Mouse (Mus musculus): Measurements from ENCODE around the gene Icam4. TPM values are rescaled to one million over a fixed set of nuclear protein-coding genes. Genes with fewer than 3 reads are reported as not detected.
"Not testable (repeated sequence)": the region's sequence is repeated elsewhere in the genome, so short reads cannot be mapped to it uniquely, and the experiment has no call there.

Icam4 gene
- polyA plus RNA-seq, 1 experiment from 2014 or later, result 0.17 TPM

DNA sequence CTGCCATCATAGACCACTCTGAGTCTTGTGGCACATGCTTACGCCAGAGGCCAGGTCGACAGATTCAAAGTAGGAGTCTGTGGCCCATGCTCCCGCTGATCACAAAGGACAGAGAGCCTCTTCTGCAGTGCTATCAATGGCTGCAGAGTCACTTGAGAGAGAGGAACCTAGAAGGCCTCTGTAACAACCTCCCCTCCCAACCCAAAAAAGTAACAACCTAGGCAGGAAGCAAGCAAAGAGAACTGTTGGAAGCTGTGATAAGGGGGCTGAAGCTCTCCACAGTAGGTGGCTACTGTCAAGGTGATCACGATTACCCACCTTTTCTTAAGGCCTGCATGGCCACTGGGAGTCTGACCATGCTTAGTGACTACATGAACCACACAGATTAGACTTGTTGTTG is 14.4 kb downstream of the Icam4 start:
- H3K4me2 ChIP-seq, result no peak overlapping the region
- H3K9me3 ChIP-seq (replicated peaks), result no peaks in the 10 kb centered on the region
- no peak overlapping the region for H3K9ac ChIP-seq
- no peak overlapping the region for H3K4me3 ChIP-seq
- ATAC-seq, result no peak
- no peaks in the 10 kb centered on the region for H3K4me1 ChIP-seq
- H3K27ac ChIP-seq, result no peak overlapping the region
- peaks cover 29% of the 10 kb centered on the region for H3K27me3 ChIP-seq
- 88% methylated on average over 4 of the region's 4 CpGs for WGBS
- no peaks in the 10 kb centered on the region for H3K36me3 ChIP-seq (ENCODE audit: poor library complexity, severe bottlenecking)

DNA sequence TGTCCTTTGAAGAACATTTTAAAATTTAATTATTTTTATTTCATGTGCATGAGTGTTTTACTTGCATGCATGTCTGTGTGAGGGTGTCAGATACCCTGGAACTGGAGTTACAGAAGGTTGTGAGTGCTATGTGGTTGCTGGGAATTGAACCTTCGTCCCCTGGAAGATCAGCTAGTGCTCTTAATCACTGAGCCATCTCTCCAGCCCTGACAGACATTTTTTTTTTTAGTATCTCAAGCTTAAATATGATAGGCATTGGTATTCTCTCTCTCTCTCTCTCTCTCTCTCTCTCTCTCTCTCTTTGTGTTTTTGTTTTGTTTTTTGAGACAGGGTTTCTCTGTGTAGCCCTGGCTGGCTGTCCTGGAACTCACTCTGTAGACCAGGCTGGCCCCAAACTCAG is 15.6 kb downstream of the Icam4 start:
- WGBS, result 68% methylated on average over 1 of the region's 1 CpGs
- H3K27ac ChIP-seq; H3K4me3 ChIP-seq; H3K36me3 ChIP-seq (ENCODE audit: poor library complexity, severe bottlenecking); H3K4me1 ChIP-seq; ATAC-seq; H3K4me2 ChIP-seq; H3K9me3 ChIP-seq (replicated peaks); H3K9ac ChIP-seq: not testable (repeated sequence)
- H3K27me3 ChIP-seq, result peaks cover 16% of the 10 kb centered on the region

GRCm38 (mm10) chr9:21045235-21045634 is 16.1 kb downstream of the Icam4 start:
- H3K36me3 ChIP-seq (ENCODE audit: poor library complexity, severe bottlenecking), result no peaks in the 10 kb centered on the region

DNA sequence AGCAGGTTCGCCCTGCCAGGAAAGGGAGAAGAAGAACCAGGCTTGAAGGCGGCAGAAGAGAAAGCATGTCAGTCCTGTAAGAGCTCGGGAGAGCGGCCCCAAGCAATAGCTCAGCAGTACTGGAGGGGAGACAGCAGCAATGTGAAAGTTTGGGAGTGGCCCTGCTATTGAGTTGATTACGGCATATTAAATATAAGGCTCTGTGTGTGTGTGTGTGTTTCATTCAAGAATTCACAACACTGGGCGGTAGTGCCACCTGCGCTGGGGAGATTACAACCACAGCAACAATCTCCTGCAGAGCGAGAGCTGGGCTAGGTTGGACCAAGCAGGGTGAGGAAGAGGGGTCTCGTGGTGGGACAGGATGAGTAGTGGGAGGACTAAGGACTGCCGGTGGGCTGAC is 22.4 kb downstream of the Icam4 start:
- whole genome bisulfite sequencing, result 65% methylated on average over 10 of the region's 10 CpGs
- peaks cover 5% of the 10 kb centered on the region; the same call in 1 of the 2 replicates for H3K27me3 ChIP-seq

More at GRCm38 (mm10) chr9:21045235-21045634, 16.1 kb downstream of the Icam4 start:
- 78% methylated on average over 3 of the region's 3 CpGs for WGBS
- ATAC-seq, result no peak
- H3K9me3 ChIP-seq (replicated peaks), result no peaks in the 10 kb centered on the region
- H3K4me2 ChIP-seq, result no peak overlapping the region
- peaks cover 12% of the 10 kb centered on the region for H3K27me3 ChIP-seq
- no peak overlapping the region for H3K9ac ChIP-seq
- no peak overlapping the region for H3K27ac ChIP-seq
- no peak overlapping the region for H3K4me3 ChIP-seq
- H3K4me1 ChIP-seq, result no peaks in the 10 kb centered on the region

DNA sequence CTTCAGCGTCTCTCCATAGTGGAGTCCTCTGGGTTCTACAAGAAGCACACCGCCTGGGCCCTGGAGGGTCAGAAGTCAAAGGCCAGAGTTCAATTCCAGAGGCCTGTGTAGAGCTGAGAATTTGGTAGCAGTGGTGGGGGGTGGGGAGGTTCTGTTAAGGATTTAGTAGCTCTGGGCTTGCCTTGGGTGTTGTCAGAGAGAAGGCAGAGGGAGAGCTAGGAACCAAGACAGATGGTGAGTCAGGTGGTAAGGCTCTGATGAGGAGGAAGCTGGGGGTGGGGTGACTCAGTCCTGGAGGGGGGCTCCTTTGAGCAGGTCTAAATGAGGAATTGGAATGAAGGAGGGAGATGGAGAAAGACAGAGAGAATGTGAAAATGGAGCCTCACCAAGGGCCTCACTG is 33.8 kb downstream of the Icam4 start:
- 83% methylated on average over 2 of the region's 2 CpGs for WGBS

More for the DNA sequence above, 22.4 kb downstream of the Icam4 start:
- Histone ChIP-seq H3K4me3 (no peak overlapping the region), H3K9ac (no peak overlapping the region), H3K4me1 (no peaks in the 10 kb centered on the region), H3K4me2 (no peak overlapping the region), H3K36me3 (ENCODE audit: poor library complexity, severe bottlenecking) (no peaks in the 10 kb centered on the region), H3K27ac (no peak overlapping the region), H3K9me3 (replicated peaks) (no peaks in the 10 kb centered on the region)
- ATAC-seq, result no peak

GRCm38 (mm10) chr9:21067006-21067684 is 38.0 kb downstream of the Icam4 start, which contains the start of gene Zglp1:
TSS of gene Zglp1 (minus strand) at chr9:21067093.
- H3K36me3 ChIP-seq (ENCODE audit: poor library complexity, severe bottlenecking), result peaks cover 55% of the 10 kb centered on the region
- H3K4me3 ChIP-seq, result no peak within 1 kb of the TSS
- WGBS, result 87% methylated on average over 26 of the region's 27 CpGs
- H3K27ac ChIP-seq, result no peak within 1 kb of the TSS
- no peak for ATAC-seq
- no peak within 1 kb of the TSS for H3K9ac ChIP-seq
- no peaks in the 10 kb centered on the region for H3K27me3 ChIP-seq
- H3K4me2 ChIP-seq, result no peak within 1 kb of the TSS
- peaks cover 5% of the 10 kb centered on the region; the same call in 1 of the 2 replicates for H3K4me1 ChIP-seq
- no peaks in the 10 kb centered on the region for H3K9me3 ChIP-seq (replicated peaks)

More for the DNA sequence above, 33.8 kb downstream of the Icam4 start:
- H3K4me3 ChIP-seq, result no peak overlapping the region
- ATAC-seq, result no peak
- H3K9me3 ChIP-seq (replicated peaks), result no peaks in the 10 kb centered on the region
- H3K36me3 ChIP-seq (ENCODE audit: poor library complexity, severe bottlenecking), result peaks cover 52% of the 10 kb centered on the region
- H3K27me3 ChIP-seq, result no peaks in the 10 kb centered on the region
- H3K9ac ChIP-seq, result no peak overlapping the region
- no peak overlapping the region for H3K27ac ChIP-seq
- no peak overlapping the region for H3K4me2 ChIP-seq
- no peaks in the 10 kb centered on the region for H3K4me1 ChIP-seq

DNA sequence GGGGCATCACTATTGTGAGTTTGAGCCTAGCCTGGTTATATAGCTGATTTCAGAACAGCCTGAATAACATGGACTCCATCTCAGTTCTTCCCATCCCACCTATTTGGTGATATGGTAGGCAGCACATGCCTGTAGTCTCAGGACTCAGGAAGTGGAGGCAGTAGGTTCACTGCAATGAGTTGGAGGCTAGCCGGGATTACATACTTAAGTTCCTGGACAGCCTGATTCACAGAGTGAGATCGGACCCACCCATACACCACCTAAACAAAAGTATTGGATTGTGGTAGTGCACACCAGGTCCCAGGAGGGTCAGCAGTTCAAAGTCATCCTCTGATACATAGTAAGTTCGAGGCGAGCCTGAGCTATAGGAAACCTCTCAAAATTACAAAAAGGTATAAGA is 43.5 kb downstream of the Icam4 start:
- H3K4me3 ChIP-seq, result peak overlapping the region; percentile 86
- peaks cover 41% of the 10 kb centered on the region for H3K36me3 ChIP-seq (ENCODE audit: poor library complexity, severe bottlenecking)
- H3K9me3 ChIP-seq (replicated peaks), result no peaks in the 10 kb centered on the region
- peak overlapping the region; percentile 91 for H3K4me2 ChIP-seq
- no peaks in the 10 kb centered on the region for H3K27me3 ChIP-seq
- peak overlapping the region; percentile 87 for H3K9ac ChIP-seq
- peaks cover 18% of the 10 kb centered on the region for H3K4me1 ChIP-seq
- H3K27ac ChIP-seq, result no peak overlapping the region
- peak; percentile 16 for ATAC-seq
- WGBS, result 11% methylated on average over 4 of the region's 4 CpGs

DNA sequence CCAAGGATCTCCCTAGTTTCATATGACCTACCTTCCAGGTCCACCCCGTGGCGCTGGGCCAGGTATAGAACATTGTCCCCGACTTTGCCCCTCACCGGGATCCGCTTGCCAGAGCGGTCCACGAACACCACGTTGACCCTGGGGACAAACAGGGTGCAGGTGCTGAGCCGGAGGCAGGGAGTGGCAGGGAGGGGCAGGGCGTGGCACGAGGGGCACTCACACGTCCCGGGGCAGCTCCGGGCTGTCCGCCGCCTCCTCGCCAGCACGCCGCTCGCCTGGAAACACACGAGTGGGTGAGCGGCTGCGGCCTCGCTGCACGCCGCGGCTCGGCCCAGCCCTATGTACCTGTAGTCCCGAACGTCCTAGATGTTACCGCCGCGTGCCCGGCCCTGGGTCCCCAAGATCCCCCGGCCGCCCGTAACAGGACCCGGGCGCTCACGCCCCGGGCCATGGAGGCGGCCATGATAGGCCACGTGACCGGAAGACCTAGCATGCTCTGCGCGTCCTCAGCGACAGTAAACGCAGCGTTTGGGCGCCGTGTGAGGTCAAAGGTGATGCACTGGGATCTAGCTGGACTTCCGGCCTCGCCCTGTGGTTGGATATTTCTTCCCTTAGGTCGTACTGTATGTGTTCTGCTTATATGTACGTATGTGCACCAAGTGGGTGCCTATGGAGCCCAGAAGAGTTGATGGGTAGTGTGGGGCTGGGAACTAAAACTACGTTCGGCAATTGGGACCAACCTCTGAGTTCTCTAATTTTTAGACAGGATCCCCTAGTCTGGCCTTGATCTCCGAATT is 44.1 kb downstream of the Icam4 start, which contains the start of the genes Gm49373 and Fdx1l:
TSS of gene Gm49373 (minus strand) at position 53 of the 797 bp plus-strand sequence.
TSS of gene Fdx1l (minus strand) at position 571 of the 797 bp plus-strand sequence.
- ATAC-seq, result peak; percentile 95

GRCm38 (mm10) chr9:21074173-21074572 is 45.0 kb downstream of the Icam4 start:
- Histone ChIP-seq H3K4me2 (0 out of 2 replicates have a peak overlapping the region, but pooled peaks have one; percentile 91), H3K27me3 (no peaks in the 10 kb centered on the region), H3K36me3 (ENCODE audit: poor library complexity, severe bottlenecking) (peaks cover 52% of the 10 kb centered on the region), H3K9ac (no peak overlapping the region), H3K27ac (no peak overlapping the region), H3K9me3 (replicated peaks) (no peaks in the 10 kb centered on the region), H3K4me1 (peaks cover 18% of the 10 kb centered on the region), H3K4me3 (no peak overlapping the region)
- 90% methylated on average over 1 of the region's 1 CpGs for whole genome bisulfite sequencing
- ATAC-seq, result no peak

More for the DNA sequence above, 44.1 kb downstream of the Icam4 start, which contains the start of the genes Gm49373 and Fdx1l:
- peaks cover 18% of the 10 kb centered on the region for H3K4me1 ChIP-seq
- peaks cover 43% of the 10 kb centered on the region for H3K36me3 ChIP-seq (ENCODE audit: poor library complexity, severe bottlenecking)
- H3K9ac ChIP-seq, result peak within 1 kb of the TSS; percentile 87
- H3K4me3 ChIP-seq, result peak within 1 kb of the TSS; percentile 86
- WGBS, result 3% methylated on average over 57 of the region's 58 CpGs
- no peaks in the 10 kb centered on the region for H3K9me3 ChIP-seq (replicated peaks)
- peak within 1 kb of the TSS; percentile 91 for H3K4me2 ChIP-seq
- 0 out of 2 replicates have a peak within 1 kb of the TSS, but pooled peaks have one; percentile 12 for H3K27ac ChIP-seq
- no peaks in the 10 kb centered on the region for H3K27me3 ChIP-seq

- no peak for ATAC-seq
- Histone ChIP-seq H3K27ac (no peak overlapping the region), H3K27me3 (no peaks in the 10 kb centered on the region), H3K36me3 (ENCODE audit: poor library complexity, severe bottlenecking) (peaks cover 67% of the 10 kb centered on the region), H3K9me3 (replicated peaks) (no peaks in the 10 kb centered on the region), H3K9ac (no peak overlapping the region), H3K4me1 (peaks cover 18% of the 10 kb centered on the region), H3K4me2 (no peak overlapping the region), H3K4me3 (no peak overlapping the region)
- 90% methylated on average over 3 of the region's 3 CpGs for WGBS
These were observed 46.5 kb downstream of the Icam4 start for GRCm38 (mm10) chr9:21075625-21076024.
